Mouse (Mus musculus): ENCODE measurements around the gene Abtb2.

DNA sequence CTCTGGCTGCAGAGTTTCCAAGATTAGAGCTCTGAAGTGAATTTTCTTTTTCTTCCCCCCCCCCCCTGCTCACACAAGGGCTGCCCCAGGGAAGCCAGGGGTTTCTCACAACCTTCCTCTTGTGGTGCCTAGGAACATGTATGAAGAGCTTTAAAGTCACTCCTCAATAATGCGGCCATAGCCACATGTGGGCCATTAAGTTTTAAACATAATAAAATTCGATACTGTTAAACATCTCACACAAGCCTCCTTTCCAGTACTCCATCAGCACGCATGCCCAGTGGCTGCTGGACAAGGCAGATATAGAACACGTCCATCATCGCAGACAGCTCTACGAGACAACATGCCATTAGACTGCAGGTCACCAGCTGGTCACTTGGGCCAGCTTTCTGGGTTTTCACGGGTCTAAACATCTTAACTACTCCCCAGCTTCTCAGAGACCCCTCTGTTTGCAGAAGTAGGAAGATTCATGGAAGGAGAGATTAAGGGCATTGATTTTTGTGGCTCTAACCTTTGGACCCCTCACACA, 15.3 kb downstream of the Abtb2 start:
- TF ChIP-seq CTCF (IDR thresholded peaks at IDR 0.05; ENCODE audit: low read depth) = no peak
- TF ChIP-seq EP300 (IDR thresholded peaks at IDR 0.05; ENCODE audit: low read depth) = no peak
